Mouse (Mus musculus) C2C12 (cell line): ENCODE measurements around the gene Sde2. TPM values are rescaled to one million over a fixed set of nuclear protein-coding genes. Genes with fewer than 3 reads are reported as not detected.

Experiments used
- H3K27me3 ChIP-seq: one replicate; pipeline ENCODE4 v1.6.1; 2011; ENCODE audit not compliant: control insufficient read depth, insufficient read depth, insufficient read length
- H3K36me3 ChIP-seq: one replicate; pipeline ENCODE4 v1.6.1; 2011; ENCODE audit not compliant: control insufficient read depth, insufficient read depth
- H3K4me3 ChIP-seq: one replicate; pipeline ENCODE4 v1.5.1; 2011; ENCODE audit warnings: mild to moderate bottlenecking, control low read depth; ENCODE audit not compliant: poor library complexity, insufficient read depth, severe bottlenecking
- H3K79me2 ChIP-seq: one replicate; pipeline ENCODE4 v1.6.1; 2011; ENCODE audit not compliant: control insufficient read depth, insufficient read depth
- H3K79me3 ChIP-seq: one replicate; pipeline ENCODE4 v1.6.1; 2011; ENCODE audit warnings: low read depth, control low read depth
- H3ac ChIP-seq: one replicate; pipeline ENCODE3; 2011; ENCODE audit warnings: low read depth; ENCODE audit not compliant: control insufficient read depth, insufficient read length
- CEBPB ChIP-seq: IDR thresholded peaks from one replicate; pipeline ENCODE4 v1.6.1; 2011; ENCODE audit warnings: low read depth, mild to moderate bottlenecking, control low read depth, moderate library complexity
- CTCF ChIP-seq: IDR thresholded peaks from one replicate; pipeline ENCODE4 v1.5.1; 2011; ENCODE audit not compliant: control insufficient read depth, insufficient read depth, insufficient read length
- FOSL1 ChIP-seq: IDR thresholded peaks from one replicate; pipeline ENCODE4 v1.8.0; 2011; ENCODE audit warnings: mild to moderate bottlenecking, low read length; ENCODE audit not compliant: poor library complexity, insufficient read depth, severe bottlenecking
- MAX ChIP-seq: IDR thresholded peaks from one replicate; pipeline ENCODE4 v1.6.1; 2011; ENCODE audit warnings: mild to moderate bottlenecking, control low read depth
- MYOD1 ChIP-seq: IDR thresholded peaks from one replicate; pipeline ENCODE4 v1.6.1; 2011; ENCODE audit warnings: low read depth; ENCODE audit not compliant: control insufficient read depth, insufficient read length
- MYOG ChIP-seq: IDR thresholded peaks from one replicate; pipeline ENCODE4 v1.6.1; 2011; ENCODE audit not compliant: control insufficient read depth, insufficient read length; ENCODE audit errors: extremely low read depth
- USF1 ChIP-seq: IDR thresholded peaks from one replicate; pipeline ENCODE4 v1.6.1; 2011; ENCODE audit warnings: low read depth, mild to moderate bottlenecking, control low read depth, moderate library complexity
- polyA plus RNA-seq: library from polyadenylated mRNA; unstranded; fragments of >200 nt; fragmentation: generic; extraction: Trizol; gene quantifications from one replicate; pipeline ENCODE4 v1.2.1, GENCODE M21; 2012; ENCODE audit warnings: missing spikeins

Gene Sde2
- polyA plus RNA-seq, 1 experiment, result 17.7 TPM

DNA sequence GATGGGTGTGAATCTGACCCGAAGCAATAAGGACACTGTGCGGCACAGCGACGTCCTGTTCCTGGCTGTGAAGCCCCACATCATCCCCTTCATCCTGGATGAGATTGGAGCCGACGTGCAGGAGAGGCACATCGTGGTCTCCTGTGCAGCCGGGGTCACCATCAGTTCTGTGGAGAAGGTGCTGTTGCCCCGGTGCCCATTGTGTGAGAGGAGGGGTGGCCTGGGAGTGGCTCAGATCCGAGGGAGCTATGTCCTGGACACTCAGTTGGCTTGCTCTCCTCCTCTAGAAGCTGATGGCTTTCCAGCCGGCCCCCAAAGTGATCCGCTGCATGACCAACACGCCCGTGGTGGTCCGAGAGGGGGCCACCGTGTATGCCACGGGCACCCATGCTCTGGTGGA, 54.9 kb downstream of the Sde2 start:
- H3K4me3 ChIP-seq, result no peak overlapping the region
- TF ChIP-seq MYOD1 (no peak), MYOG (no peak), USF1 (no peak), CEBPB (no peak), FOSL1 (no peak), CTCF (no peak), MAX (no peak)
- H3K79me2 ChIP-seq, result peaks cover 32% of the 10 kb centered on the region
- H3K27me3 ChIP-seq, result no peaks in the 10 kb centered on the region
- H3K79me3 ChIP-seq, result peaks cover 25% of the 10 kb centered on the region
- H3K36me3 ChIP-seq, result peaks cover 26% of the 10 kb centered on the region
- no peak overlapping the region for H3ac ChIP-seq

DNA sequence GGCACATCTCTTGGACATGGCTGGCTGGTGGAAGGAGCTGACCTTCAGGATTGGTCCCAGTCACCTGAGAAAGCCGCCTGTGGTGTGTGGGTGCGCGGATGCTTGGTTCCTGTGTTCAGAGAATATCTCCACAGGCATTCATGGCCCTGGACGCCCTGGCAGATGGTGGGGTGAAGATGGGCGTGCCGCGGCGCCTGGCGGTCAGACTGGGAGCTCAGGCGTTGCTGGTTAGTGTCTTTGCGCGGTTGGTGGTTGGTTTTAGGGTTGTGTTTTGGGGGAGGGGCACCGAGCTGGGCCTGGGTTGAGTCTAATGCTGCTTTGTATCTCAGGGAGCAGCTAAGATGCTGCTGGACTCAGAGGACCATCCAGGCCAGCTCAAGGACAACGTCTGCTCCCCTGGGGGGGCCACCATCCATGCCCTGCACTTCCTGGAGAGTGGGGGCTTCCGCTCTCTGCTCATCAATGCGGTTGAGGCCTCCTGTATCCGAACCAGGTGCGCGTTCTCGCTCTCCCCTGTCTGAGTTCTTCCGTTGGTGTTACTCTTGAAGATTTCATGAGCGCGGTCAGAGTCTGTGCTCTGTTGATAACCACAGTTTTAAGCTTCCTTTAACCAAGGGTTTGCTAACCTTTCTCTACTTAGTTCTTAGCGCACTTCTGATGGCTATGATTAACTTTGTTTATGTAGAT, 55.7 kb downstream of the Sde2 start:
- no peak overlapping the region for H3K4me3 ChIP-seq
- H3ac ChIP-seq, result no peak overlapping the region
- peaks cover 25% of the 10 kb centered on the region for H3K79me3 ChIP-seq
- H3K36me3 ChIP-seq, result peaks cover 26% of the 10 kb centered on the region
- no peaks in the 10 kb centered on the region for H3K27me3 ChIP-seq
- TF ChIP-seq USF1 (no peak), MYOG (no peak), CTCF (no peak), CEBPB (no peak), MYOD1 (no peak), MAX (no peak), FOSL1 (no peak)
- peaks cover 32% of the 10 kb centered on the region for H3K79me2 ChIP-seq

DNA sequence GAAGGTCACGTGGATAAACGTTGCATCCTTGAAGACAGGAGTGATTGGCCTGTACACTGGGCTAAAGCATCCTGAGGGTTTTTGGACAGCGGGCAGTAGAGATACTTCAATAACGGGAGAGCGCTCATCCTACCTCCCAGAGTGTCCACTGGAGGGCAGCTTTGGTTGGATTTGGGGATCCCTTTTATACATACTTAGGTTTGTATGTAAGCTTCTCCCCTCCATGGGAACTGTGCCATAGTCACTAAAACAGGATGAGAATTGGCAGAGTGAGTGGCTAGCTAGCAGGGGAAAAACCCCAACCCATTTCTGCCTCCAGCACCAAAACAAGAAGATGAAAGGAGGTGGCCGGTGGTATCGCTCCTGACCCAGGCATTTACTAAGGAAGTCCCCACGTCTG, 60.2 kb downstream of the Sde2 start:
- peaks cover 26% of the 10 kb centered on the region for H3K36me3 ChIP-seq
- no peaks in the 10 kb centered on the region for H3K27me3 ChIP-seq
- TF ChIP-seq FOSL1, result no peak
- no peak for TF ChIP-seq CEBPB
- no peak for TF ChIP-seq MYOD1
- no peak for TF ChIP-seq USF1
- TF ChIP-seq MAX, result no peak
- no peak for TF ChIP-seq CTCF
- TF ChIP-seq MYOG, result no peak
- no peak overlapping the region for H3K4me3 ChIP-seq
- H3K79me3 ChIP-seq, result peaks cover 6% of the 10 kb centered on the region
- H3ac ChIP-seq, result no peak overlapping the region
- H3K79me2 ChIP-seq, result peaks cover 11% of the 10 kb centered on the region

DNA sequence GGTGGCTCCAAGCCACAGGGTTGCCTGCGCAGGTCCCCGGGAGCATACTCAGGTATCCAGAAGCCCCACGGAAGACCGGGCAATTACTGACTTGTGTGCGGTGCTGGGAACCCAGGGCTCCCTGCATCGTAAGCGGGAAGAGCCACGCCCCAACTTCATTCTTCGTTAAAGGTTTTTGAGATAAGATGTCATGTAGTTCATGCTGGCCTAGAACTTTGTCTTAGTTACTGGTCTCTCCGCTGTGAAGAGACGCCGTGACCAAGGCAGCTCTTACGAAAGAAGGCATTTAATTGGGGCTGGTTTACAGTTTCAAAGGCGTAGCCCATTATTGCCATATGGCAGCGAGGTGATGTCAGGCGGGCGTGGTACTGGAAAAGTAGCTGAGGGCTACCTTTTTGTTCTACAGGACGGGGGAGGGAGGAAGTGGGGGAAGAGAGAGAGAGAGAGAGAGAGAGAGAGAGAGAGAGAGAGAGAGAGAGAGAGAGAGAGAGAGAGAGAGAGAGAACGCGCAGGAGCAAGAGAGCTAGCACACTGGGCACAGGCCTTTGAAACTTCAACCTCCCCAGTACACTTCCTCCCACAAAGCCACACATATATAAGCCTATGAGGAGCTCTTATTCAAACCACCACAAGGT, 60.8 kb downstream of the Sde2 start:
- peaks cover 20% of the 10 kb centered on the region for H3K36me3 ChIP-seq
- no peak overlapping the region for H3ac ChIP-seq
- TF ChIP-seq USF1 (no peak), CEBPB (peak; percentile 45)
- H3K79me3 ChIP-seq, result peaks cover 2% of the 10 kb centered on the region
- no peaks in the 10 kb centered on the region for H3K27me3 ChIP-seq
- H3K4me3 ChIP-seq, result no peak overlapping the region
- H3K79me2 ChIP-seq, result peaks cover 5% of the 10 kb centered on the region

- H3ac ChIP-seq, result no peak overlapping the region
- H3K27me3 ChIP-seq, result no peaks in the 10 kb centered on the region
- peaks cover 10% of the 10 kb centered on the region for H3K36me3 ChIP-seq
- H3K79me3 ChIP-seq, result peaks cover 2% of the 10 kb centered on the region
- H3K79me2 ChIP-seq, result no peaks in the 10 kb centered on the region
- TF ChIP-seq CEBPB, result no peak
- no peak for TF ChIP-seq MAX
- TF ChIP-seq MYOG, result no peak
- no peak for TF ChIP-seq MYOD1
- TF ChIP-seq USF1, result no peak
- no peak for TF ChIP-seq FOSL1
- no peak for TF ChIP-seq CTCF
- no peak overlapping the region for H3K4me3 ChIP-seq
Measured at GRCm38 (mm10) chr1:180912792-180913191, 61.9 kb downstream of the Sde2 start.

DNA sequence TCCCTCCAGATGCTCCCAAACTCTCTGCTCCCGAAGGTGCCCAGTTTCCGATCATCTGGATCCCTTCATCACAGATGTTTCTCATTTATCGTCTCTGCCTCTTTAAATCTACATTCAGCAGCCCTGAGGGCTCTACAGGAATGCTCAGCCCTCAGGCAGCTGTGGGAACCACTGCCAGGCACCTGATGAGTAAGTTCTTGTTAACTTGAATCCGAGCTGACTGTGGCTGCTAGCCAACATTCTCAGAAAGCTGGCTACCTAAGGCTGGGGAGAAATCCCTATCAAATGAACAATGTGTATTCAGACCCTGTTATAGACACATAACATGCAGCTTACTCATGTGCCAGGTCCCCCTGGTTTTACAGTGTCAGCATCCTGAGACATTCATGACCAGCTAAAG, 62.9 kb downstream of the Sde2 start:
- peaks cover 3% of the 10 kb centered on the region for H3K36me3 ChIP-seq
- H3K27me3 ChIP-seq, result no peaks in the 10 kb centered on the region
- no peaks in the 10 kb centered on the region for H3K79me3 ChIP-seq
- H3ac ChIP-seq, result no peak overlapping the region
- TF ChIP-seq MAX (no peak), MYOD1 (peak; percentile 53), CTCF (no peak)
- H3K79me2 ChIP-seq, result no peaks in the 10 kb centered on the region
- H3K4me3 ChIP-seq, result no peak overlapping the region
